Mouse (Mus musculus): ENCODE measurements at regions not wholly inside any gene's neighbourhood (a gene's known extent, or its start where the extent isn't known, plus 50 kb on each side); places are given as distances from the start of the nearest gene placed in this dataset.

DNA sequence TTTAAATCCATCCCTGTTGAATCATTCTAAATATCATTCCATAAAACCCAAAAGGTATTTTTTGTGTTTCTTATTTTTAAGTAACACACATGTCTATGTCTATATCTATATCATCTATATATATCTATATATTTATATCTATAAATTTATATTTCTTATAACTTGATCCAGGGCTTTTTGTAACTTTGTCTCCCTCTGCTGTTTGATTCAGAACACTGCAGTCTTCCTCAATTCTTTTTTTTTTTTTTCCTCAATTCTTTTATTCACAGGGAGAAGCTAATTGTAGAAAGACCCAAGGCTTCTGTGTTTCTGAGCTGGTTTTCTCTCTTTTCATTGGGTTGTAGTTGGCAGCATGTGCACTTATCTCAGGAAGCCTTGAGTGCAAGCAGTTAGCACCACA lies 124.1 kb upstream of the Igfbp3 start:
- no peak for DNase-seq

DNA sequence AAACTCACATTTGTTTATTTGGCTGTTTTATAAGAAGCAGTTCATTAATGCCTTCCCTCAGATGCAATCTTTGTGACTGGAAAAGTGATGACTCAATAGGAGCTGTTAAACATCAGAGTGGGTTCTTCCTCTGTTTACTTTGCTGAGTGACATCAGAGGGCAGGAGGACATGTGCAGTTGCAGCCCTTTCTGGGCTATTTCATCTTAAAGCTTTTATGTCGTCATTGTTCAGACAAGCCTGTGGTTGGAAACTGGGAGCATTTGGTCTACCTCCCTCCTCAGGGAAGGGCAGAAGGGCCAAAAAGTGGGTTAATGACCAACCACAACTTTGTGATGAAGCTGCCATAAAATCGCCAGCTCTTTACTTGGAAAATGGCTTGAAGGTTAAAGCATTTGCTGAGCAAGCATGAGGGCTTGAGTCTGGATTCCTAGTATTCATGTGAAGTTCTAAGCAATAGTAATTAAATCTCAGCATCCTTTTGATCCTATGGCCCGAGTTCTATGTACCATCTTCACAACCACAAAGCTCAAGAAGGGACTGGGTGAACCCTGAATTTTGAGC lies 103.8 kb upstream of the Igfbp3 start:
- DNase-seq = no peak

DNA sequence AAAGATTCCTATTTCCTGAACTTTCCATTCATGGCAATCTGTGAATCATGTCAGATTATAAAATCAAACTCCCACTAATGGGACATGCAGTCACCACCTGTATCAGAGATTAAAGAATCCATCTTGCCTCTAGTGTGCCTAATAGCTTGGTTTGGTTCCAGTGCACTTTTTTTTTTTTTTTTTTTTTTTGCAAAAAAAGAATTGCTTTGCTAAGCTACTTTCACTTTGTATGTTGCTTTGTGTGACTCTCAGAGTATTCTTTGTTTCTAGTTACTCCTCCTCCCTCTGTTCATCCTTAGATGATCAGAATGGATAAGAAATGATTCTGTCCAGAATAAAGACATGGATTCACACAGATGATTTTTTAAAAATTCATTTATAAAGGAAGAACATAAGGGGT lies 82.5 kb upstream of the Igfbp3 start:
- DNase-seq = no peak

DNA sequence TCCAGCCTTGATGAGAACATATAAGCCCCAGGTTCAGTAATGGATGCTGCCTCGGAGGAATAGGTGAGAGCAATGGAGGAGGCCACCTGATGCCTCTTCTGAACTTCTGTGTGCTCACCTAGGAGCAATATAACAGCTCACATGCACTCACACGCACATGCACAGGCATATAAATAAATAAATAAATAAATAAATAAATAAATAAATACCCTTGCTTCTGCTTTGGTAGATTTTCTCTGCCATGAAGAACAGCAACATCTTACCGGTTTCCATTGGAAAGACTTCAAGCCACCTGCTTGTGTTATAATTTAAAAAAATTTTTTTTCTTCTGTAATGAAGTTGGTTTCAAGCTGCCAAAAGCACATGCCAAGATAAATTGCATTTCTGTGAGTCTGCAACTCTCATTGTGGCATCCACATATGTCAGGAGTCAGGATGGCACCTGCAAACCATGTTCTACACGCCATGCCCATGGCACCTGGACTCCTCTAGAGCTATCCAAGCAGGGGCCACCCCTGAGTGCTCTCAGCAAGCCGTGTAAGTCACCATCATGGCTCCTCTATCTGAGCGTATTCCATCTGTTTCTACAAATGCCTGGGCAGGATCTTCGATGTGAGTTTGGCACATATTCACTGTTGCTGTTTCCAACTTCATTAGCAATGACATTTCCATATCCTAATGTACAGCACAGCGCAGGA lies 75.7 kb upstream of the Igfbp3 start:
- no peak for DNase-seq

DNA sequence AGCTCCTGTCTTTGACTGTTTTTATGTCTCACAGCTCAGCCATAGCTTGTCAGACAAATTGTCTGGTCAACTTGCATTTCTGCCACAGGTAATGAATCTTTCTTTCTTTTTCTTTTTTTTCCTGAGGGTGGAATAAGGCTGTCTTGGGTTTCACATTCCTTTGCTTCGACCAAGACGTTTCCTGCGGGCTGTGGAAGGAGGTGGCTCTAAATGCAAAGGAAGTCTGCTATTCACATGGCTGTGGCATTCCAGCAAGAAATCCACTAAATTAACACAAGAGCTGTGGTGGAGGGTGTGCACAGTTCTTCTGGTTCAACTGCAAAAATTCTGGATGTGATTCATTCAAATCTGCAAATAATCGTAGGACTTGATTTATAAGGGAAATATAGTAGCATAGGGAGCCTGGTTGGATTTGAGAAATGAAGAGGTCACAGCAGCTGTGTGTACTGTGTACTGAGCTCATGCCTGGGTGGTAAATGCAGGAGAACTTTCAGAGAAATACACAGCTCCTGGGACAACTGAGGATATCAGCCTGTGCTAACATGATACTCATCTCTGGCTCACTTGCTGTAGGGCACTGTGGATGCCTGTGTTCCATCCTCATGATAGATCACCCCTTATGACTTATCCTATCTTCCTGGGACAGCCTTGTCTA lies 71.2 kb upstream of the Igfbp3 start:
- no peak for DNase-seq

DNA sequence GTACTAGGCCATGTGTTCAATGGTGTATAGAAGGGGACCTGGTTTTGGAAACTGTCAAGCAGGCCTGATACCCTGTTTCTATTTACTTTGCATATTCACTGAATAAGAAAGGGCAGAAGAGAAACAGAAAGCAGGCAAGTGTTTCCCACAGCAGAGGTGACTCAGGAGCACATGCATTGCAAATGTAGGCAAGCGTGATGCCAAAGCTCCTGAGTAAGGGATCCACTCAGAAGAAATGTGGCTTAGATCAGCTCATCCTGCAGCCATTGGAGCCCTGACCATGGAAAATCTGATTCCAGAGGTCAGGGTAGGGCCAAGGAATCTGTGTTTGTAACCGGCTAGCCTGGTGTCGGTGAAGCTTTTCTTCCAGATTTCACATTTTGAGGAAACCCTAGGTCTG lies 69.3 kb upstream of the Igfbp3 start:
- no peak for DNase-seq

DNA sequence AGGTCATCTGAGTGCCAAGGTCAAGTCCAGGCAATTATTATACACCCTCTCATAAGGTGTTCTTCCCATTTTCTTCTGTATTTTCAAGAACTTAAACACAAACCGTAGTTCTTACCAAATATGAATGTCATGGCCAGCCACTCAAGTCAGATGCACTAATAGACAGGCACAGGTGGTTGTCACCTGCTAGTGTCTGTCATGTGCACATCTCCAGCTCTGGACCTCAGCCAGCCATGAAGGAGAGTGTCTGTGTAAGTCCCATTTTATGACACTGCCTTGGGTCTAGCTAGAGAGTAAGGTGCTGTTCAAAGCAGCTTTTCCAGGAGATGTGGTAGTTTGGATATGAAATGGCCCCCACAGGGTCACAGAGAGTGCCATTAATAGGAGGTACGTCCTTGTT lies 68.5 kb upstream of the Igfbp3 start:
- DNase-seq = no peak

DNA sequence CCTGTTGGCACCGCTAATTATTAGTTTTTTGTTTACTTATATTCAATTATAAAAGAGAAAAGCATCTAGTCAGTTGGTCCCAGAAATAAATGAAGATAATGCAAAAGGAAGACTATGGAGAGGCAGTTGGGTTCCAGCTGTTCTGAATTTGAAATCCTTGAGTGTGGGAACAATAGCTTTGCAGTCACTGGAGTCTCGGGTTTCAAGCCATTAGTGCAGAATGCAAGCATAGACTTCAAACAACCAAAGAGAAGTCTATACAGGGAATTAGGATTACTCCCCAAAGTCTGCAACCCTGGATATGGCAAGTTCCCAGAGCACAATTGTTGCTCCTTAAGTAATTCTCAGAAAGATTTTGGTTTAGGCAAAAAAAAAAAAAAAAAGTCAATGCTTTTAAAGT lies 67.9 kb upstream of the Igfbp3 start:
- no peak for DNase-seq

DNA sequence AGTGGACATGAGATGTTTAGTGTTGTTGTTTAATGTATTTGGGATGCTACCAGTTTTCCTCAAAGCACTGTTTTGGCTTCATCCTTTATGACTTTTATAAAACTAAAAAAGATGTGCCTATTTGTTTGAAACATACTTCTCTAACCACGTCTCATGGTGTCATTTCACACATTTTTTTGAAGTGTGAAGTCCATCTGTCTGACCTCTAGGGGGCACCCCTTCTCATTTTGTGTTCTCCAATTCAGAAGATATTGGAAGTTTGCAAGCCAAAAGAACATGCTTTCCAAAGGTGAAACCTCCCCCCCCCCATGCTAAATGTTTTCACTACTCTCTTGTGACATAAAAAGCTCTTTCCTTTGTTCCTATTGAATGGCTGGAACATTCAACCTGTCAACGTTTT lies 66.2 kb upstream of the Igfbp3 start:
- no peak for DNase-seq

DNA sequence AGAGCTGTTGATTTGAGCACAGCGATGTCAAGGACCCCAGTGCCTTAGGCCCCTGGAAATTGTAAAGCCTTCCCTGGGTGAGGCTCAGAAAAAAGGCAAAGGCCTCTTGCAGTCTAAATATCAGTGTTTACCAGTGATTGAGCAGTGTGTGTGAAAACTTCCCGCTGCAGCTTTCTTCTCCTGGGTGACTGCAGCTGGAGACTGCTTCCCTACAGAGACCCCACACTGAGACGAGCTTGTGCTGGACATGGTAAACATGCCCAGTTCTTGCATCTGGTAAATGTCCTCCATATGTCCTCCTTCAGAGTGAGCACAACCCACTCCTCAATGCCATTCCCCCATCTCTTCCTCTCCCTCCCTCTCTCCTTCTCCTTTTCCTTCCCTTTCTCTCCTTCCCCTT lies 58.8 kb upstream of the Igfbp3 start:
- no peak for DNase-seq

DNA sequence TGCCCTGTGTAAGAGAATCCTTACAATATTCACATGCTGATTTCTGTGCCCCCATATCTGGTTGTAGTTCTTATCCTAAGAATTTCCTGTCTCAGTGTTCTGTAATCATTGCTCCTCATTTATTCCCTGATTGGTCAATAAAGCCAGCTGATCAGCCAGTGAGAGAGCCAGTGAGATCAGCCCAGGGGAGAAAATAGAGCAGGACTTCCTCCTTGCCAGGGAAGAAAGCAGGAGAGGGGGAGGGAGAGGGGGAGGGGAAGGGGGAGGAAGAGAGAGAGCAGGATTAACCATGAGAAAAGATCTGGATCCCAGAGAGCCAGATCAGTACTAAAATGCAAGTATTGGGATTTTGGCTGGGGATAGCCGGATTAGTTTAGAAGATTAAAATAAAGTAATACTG lies 57.2 kb upstream of the Igfbp3 start:
- no peak for DNase-seq

DNA sequence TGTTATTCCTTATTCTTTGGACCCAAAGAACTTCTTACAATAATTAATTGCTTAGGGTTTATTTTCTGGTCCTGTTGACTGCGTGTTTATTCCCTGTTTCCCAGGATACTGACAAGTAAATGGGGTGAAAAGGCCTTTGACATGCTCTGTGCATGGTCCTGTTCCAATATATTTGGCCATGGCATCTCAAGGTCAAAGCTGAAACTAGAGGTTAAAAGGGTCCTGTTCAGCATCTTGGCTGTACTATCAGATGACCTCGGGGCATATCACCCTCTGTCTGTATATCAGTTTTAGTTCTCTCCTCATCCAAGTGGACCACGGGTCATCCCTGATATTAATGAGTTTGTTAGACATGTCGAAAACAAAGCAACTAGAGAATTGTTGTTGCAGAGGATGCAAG lies 50.2 kb upstream of the Igfbp3 start:
- no peak for DNase-seq
